Mouse (Mus musculus) embryonic facial prominence, embryonic 10.5 days (tissue): ENCODE measurements around the gene Pik3ap1. TPM values are rescaled to one million over a fixed set of nuclear protein-coding genes. Genes with fewer than 3 reads are reported as not detected.
A peak's percentile ranks its signal among the peaks of the same experiment; 100 is the strongest.

ENCODE experiments used
- DNase-seq: peaks from one replicate; pipeline ENCODE4 v3.0.0-alpha.2; 2017; ENCODE audit warnings: low spot score
- H3K27ac ChIP-seq: fragments of 300-500 bp; sonication (generic); replicated peaks from 2 replicates; pipeline ENCODE4 v1.5.1; 2016; ENCODE audit warnings: mild to moderate bottlenecking
- H3K27me3 ChIP-seq: fragments of 300-500 bp; sonication (generic); replicated peaks from 2 replicates; pipeline ENCODE4 v1.6.1; 2016; ENCODE audit warnings: low read depth, mild to moderate bottlenecking; ENCODE audit not compliant: poor library complexity, severe bottlenecking
- H3K36me3 ChIP-seq: fragments of 300-500 bp; sonication (generic); replicated peaks from 2 replicates; pipeline ENCODE4 v1.6.1; 2016; ENCODE audit warnings: mild to moderate bottlenecking, moderate library complexity
- H3K4me1 ChIP-seq: fragments of 300-500 bp; sonication (generic); 2 replicates; pipeline ENCODE4 v1.6.1; 2016
- H3K4me3 ChIP-seq: fragments of 300-500 bp; sonication (generic); 2 replicates; pipeline ENCODE4 v1.5.1; 2016; ENCODE audit warnings: mild to moderate bottlenecking, moderate library complexity
- H3K9me3 ChIP-seq: fragments of 300-500 bp; sonication (generic); 2 replicates; pipeline ENCODE4 v1.6.1; 2016; ENCODE audit warnings: mild to moderate bottlenecking
- WGBS: fragments of 180-500 bp; shearing (Covaris S2); methylation state at CpG from one replicate; pipeline ENCODE4 v1.1.7; 2016; 5-methylcytosine and 5-hydroxymethylcytosine counted together
- polyA plus RNA-seq: library from polyadenylated mRNA; unstranded; fragments of >200 nt; fragmentation: Nextera tagmentation; extraction: Ambion mirVana; gene quantifications from 2 replicates; pipeline ENCODE4 v1.2.1, GENCODE M21; 2016

Gene Pik3ap1
- polyA plus RNA-seq, 1 experiment from 2014 or later, result 3.0 TPM

DNA sequence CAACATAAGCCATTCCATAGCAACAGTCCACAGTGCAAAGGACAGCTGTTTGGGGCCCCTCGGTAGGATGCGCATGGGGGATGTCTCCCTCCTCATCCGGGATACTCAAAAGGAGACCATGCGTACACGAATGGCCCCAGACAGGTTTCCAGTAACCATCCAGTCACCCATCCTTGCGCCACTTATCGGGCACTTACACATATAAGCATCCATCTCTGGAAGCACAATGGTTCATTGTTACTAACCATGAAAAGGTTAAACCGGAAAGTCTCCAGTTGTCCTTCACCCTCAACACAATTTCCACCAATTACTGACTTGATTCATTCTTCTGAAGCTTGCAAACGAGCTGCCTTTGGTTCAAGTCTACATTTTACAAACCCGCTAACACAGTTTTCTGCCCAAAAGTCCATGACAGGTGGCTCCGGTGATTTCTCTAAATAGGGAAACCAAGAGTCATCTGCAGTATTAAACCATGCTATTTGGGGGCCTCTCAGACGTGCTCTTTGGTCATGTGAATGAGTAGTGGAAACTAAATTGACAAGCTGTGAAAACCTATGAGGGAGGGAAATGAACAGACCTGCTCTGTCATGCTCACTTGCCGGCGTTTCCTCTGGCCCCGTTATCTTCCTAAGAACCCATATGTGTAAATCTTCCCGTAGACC, 18.6 kb downstream of the Pik3ap1 start:
- H3K9me3 ChIP-seq, result no peaks in the 10 kb centered on the region
- 87% methylated on average over 16 of the region's 16 CpGs for WGBS
- H3K4me1 ChIP-seq, result peaks cover 3% of the 10 kb centered on the region; the same call in 1 of the 2 replicates
- H3K36me3 ChIP-seq, result no peaks in the 10 kb centered on the region
- no peak overlapping the region for H3K27ac ChIP-seq
- no peak overlapping the region for H3K4me3 ChIP-seq
- H3K27me3 ChIP-seq, result no peaks in the 10 kb centered on the region
- no peak for DNase-seq

DNA sequence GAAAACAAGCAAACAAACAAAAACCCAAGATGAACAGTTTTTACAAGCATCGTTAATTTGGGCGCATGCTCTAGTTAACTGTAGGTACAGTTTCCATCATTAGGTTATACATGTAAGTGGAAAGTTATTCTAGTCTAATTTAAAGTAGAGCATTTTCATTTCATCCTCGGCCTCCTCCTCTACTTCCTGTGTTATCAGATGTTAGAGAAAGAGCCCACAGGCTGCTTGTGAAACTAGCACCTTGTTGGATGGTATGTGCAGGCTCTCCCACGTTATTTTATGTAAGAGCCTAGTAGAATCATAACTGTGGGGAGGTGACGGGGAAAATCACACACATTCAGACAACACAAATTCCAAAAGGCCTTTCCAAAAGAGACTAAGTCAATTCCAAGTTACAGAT, 19.3 kb downstream of the Pik3ap1 start:
- no peaks in the 10 kb centered on the region for H3K36me3 ChIP-seq
- no peaks in the 10 kb centered on the region for H3K27me3 ChIP-seq
- WGBS, result 89% methylated on average over 5 of the region's 5 CpGs
- H3K9me3 ChIP-seq, result no peaks in the 10 kb centered on the region
- H3K27ac ChIP-seq, result no peak overlapping the region
- H3K4me3 ChIP-seq, result no peak overlapping the region
- DNase-seq, result no peak
- H3K4me1 ChIP-seq, result peaks cover 3% of the 10 kb centered on the region

DNA sequence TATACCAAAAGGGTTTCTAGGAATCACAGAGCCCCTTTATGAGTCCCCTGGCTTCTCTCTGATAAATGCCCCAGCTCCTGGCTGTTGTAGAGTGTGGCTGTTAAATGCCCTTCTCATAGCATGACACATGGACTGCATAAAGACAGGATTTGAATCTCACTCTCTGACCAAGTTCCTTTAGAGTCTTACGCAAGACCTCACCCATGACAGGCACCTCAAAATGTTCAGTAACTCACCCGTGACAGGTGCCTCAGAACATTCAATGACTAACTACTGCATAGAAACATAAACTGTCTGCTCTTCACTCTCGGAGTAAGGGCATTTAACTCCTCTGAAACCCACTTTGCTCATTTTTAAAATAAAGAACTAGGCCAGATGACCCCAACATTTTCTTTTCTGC, 20.4 kb downstream of the Pik3ap1 start:
- DNase-seq, result no peak

DNA sequence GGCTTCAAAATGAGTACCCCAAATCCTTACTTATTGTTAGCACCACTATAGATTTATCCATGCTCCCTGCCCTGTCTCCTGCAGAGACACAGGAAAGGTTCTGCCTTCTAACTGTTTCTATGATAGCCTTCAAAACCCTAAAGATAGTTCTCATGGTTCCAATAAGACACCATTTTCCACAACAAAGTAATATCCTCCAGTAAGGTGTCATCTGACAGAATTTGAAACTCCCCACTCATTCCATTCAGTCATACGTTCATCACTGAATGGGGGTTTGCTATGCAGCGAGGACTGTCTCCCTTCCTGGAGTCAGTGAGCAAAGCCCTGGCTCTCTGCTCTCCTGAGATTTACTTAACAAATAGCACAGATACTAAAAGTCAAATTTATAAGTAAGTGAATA, 21.9 kb downstream of the Pik3ap1 start:
- no peaks in the 10 kb centered on the region for H3K9me3 ChIP-seq
- H3K4me1 ChIP-seq, result peaks cover 3% of the 10 kb centered on the region
- H3K36me3 ChIP-seq, result no peaks in the 10 kb centered on the region
- no peaks in the 10 kb centered on the region for H3K27me3 ChIP-seq
- no peak overlapping the region for H3K4me3 ChIP-seq
- WGBS, result 81% methylated on average over 2 of the region's 2 CpGs
- DNase-seq, result no peak
- H3K27ac ChIP-seq, result no peak overlapping the region

More for the DNA sequence above, 20.4 kb downstream of the Pik3ap1 start:
- Histone ChIP-seq H3K4me1 (peaks cover 3% of the 10 kb centered on the region), H3K9me3 (no peaks in the 10 kb centered on the region), H3K4me3 (no peak overlapping the region), H3K36me3 (no peaks in the 10 kb centered on the region), H3K27me3 (no peaks in the 10 kb centered on the region), H3K27ac (no peak overlapping the region)
- 89% methylated on average over 3 of the region's 3 CpGs for whole genome bisulfite sequencing

DNA sequence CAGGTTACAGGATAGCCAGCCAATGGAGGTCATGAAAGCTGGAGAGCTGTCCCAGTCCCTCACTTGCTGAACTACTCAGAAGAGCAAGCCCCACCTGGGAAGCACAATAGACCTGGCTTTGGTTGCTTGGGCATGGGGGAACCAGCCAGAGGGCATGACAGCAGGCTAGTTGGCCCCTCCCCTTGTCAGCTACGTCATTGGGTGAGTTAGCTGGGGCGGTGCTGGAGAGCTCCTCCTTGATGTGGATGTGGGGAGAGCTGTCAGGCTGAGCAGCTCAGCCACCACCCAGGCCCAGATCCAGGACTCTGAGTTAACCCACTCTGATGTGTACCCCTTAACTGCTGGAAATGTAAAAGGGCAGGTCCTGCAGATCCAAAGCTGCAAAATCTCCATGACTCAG, 24.4 kb downstream of the Pik3ap1 start:
- Histone ChIP-seq H3K36me3 (no peaks in the 10 kb centered on the region), H3K9me3 (no peaks in the 10 kb centered on the region), H3K27me3 (no peaks in the 10 kb centered on the region), H3K4me3 (no peak overlapping the region), H3K27ac (no peak overlapping the region), H3K4me1 (no peaks in the 10 kb centered on the region; the same call in 1 of the 2 replicates)
- DNase-seq, result peak; percentile 25
- WGBS, result 10% methylated on average over 2 of the region's 2 CpGs

DNA sequence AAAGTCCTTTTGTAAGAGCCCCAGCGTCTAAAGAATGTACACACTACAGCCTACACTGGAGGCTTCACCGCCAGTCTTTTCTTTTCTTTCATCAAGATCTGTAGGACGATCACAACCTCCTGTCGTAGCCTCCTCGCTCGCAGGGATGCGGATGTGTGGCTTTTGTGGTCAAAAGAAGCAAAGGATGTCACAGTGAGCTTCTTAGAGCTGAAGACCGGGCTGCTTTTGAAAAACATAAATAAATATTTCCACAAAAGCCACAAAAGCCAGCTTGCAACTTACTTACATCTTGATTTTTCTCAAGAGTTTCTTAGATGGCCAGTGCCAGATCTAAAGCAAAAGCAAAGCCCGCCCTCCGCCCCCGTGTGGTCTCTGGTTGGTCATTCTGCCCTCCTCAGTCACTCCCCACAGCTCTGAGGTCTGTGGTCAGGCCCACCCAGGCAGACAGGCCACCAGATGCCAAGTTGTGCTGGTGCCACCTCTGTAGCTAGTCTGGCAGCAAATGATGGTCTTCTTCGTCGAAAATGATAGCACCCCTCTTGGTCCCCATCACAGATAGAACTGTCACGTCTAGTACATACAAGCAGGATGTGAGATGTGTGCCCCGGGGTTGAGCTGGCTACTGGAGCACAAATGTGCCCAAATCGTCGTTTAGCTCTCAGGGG, 30.5 kb downstream of the Pik3ap1 start:
- Histone ChIP-seq H3K9me3 (no peaks in the 10 kb centered on the region), H3K4me3 (no peak overlapping the region), H3K27ac (no peak overlapping the region), H3K36me3 (no peaks in the 10 kb centered on the region), H3K4me1 (no peaks in the 10 kb centered on the region), H3K27me3 (no peaks in the 10 kb centered on the region)
- WGBS, result 87% methylated on average over 17 of the region's 17 CpGs
- DNase-seq, result no peak

DNA sequence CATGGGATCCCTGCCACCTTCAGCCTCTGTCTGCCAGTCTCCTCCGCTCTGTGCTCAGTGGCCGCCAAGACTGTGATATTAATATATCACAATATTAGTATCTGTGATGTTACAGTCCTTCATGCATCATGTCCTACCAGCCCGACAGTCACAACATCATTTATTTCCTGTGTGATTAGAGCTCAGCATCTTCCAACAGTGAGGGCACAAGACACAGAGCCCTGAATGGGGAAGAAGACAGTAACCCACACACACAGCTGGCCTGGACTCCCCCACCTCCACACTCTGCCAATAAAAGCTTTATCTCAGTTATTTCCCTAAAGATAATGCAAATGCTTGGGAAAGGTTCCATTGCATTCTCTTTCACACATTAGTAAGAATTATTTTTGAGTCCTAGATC, 35.3 kb downstream of the Pik3ap1 start:
- no peak for DNase-seq
- H3K9me3 ChIP-seq, result no peaks in the 10 kb centered on the region
- no peak overlapping the region for H3K27ac ChIP-seq
- peaks cover 14% of the 10 kb centered on the region for H3K4me1 ChIP-seq
- no peak overlapping the region for H3K4me3 ChIP-seq
- WGBS, result 94% methylated on average over 3 of the region's 3 CpGs
- H3K36me3 ChIP-seq, result no peaks in the 10 kb centered on the region
- H3K27me3 ChIP-seq, result no peaks in the 10 kb centered on the region

DNA sequence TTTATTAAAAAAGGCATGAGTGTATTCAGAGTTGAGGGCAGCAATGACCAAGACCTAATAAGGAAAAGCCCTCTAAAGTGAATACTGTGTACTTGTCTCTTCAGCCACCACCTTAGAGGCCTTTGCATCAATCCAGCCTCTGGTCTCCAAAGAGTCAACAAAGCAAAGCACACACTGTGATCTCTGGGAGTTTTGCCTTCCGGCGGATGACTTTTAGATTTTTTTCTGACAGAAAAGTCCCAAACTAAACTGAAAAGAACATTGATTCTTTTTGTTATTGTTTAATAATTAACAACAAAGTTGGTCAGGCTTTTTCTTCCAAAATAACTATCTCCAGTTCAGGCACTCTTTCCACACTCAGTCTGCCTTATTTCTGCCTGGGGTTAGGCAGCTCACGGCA, 36.7 kb downstream of the Pik3ap1 start:
- DNase-seq, result no peak
- 92% methylated on average over 3 of the region's 3 CpGs for WGBS
- Histone ChIP-seq H3K36me3 (no peaks in the 10 kb centered on the region), H3K27ac (no peak overlapping the region), H3K27me3 (no peaks in the 10 kb centered on the region), H3K4me3 (no peak overlapping the region), H3K4me1 (peaks cover 14% of the 10 kb centered on the region), H3K9me3 (no peaks in the 10 kb centered on the region)

DNA sequence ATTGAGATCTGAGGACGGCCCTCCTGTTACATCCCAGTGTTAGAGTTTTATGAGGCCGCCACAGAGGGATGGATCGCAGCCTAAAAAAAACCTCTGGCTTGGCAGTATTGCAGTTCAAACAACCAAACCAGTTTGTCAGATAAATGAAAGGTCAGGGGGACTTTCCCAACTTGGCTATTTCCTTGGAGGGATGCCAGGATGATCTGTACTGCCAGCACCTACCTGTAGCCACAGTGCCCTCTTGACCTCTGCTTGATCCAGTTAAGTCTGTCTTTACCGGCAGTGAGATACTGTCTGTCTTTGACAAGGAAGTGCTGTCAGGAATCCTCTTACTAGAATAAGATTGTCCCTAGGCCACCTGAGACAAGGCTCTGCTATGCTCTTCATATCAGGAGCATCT, 37.6 kb downstream of the Pik3ap1 start:
- Histone ChIP-seq H3K4me3 (no peak overlapping the region), H3K4me1 (peaks cover 14% of the 10 kb centered on the region), H3K27me3 (no peaks in the 10 kb centered on the region), H3K9me3 (no peaks in the 10 kb centered on the region), H3K27ac (no peak overlapping the region), H3K36me3 (no peaks in the 10 kb centered on the region)
- WGBS, result 83% methylated on average over 4 of the region's 4 CpGs
- no peak for DNase-seq

DNA sequence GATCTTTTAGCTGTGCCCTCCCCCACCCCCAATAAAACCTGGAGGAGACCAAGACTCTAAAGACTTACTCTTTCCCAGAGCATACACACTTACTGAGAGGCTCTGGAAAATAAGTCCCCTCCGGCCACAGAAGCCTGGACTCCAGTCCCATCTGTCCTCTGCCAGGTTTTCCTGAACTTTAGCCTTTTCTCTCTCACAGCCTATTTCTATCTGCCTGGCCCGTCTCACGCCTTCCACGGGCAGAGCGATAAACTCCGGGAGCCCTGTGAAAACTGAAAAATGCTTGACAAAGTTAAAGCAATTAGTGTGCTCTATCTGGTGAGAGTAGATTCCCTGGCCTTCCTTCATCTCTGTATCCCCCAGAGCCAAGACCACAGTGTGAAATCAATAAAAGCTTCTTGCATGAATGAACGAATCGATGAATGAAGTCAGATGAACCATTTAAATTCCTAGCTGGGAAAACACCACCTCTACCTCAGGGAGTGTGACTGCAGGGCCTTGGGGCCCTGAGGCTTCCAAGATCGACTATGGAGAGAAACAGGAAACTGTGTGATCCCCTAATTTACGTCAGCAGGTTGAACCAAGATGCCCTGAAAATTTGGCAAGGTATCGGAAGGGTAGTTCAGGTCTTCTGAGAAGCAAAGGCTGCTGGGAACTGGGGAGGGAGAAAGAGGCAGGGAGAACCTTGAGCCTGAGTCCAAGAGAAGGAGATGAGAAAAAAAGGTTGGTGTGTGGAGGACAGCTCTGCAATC, 38.6 kb downstream of the Pik3ap1 start:
- no peak overlapping the region for H3K4me3 ChIP-seq
- no peak for DNase-seq
- H3K36me3 ChIP-seq, result no peaks in the 10 kb centered on the region
- no peaks in the 10 kb centered on the region for H3K27me3 ChIP-seq
- H3K4me1 ChIP-seq, result peaks cover 14% of the 10 kb centered on the region
- no peaks in the 10 kb centered on the region for H3K9me3 ChIP-seq
- no peak overlapping the region; the same call in 1 of the 2 replicates for H3K27ac ChIP-seq
- whole genome bisulfite sequencing, result 66% methylated on average over 11 of the region's 11 CpGs

DNA sequence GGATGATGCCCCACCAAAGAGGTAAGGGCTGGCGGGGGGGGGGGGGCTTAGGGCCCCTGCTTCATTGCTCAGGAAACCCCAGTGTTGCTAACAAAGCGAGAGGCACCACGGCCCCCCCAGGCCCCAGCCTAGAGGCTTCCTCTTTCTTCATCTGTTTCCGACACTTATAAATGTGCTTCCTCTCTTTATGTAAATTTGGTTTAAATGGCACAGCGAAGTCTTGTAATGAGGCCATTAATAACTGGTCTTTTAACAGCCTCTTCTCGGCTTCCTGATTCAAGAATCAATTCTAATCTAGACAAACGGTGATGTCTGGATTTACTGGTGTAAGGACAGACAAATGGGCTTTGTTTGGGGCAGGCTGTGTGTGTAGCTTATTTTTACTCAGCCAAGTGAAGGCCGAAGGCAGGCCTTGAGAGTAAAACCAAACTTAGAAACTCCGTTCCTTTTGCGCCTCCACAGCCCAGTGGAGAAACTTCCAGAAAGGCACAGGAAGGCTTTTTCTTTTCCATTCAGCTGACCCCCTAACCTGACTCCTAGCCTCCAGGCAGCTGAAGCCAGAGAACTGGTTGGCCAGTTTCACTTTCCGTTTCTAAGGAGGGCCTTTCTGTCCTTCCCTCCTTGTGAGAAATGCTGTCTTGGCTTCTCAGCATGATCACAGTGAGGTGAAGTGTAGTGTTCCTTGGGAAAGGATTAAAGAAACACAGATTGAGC, 39.7 kb downstream of the Pik3ap1 start:
- no peak for DNase-seq
- Histone ChIP-seq H3K27me3 (no peaks in the 10 kb centered on the region), H3K36me3 (no peaks in the 10 kb centered on the region), H3K4me3 (no peak overlapping the region), H3K4me1 (peaks cover 14% of the 10 kb centered on the region), H3K27ac (no peak overlapping the region), H3K9me3 (no peaks in the 10 kb centered on the region)
- WGBS, result 64% methylated on average over 11 of the region's 11 CpGs

DNA sequence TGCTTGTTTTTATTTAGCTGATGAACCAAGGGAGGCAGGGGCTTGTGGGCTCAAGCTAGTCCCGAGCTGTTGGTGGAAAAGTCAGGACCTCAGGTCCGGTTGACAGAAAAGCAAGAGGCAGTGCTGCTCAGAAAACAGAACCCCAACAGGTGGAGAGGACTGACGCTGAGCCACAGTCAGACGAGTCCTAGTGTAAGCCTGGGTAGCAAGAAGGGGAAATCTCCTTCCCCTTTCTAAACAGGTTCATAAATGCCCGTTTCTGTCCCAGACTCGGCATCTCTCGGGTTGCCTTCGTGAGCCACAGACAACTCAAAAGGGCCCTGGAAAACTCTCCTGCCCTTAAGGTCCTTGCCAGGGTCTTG, 40.3 kb downstream of the Pik3ap1 start:
- DNase-seq, result no peak
- H3K27me3 ChIP-seq, result no peaks in the 10 kb centered on the region
- WGBS, result 82% methylated on average over 8 of the region's 8 CpGs
- peaks cover 15% of the 10 kb centered on the region for H3K4me1 ChIP-seq
- H3K27ac ChIP-seq, result no peak overlapping the region
- H3K9me3 ChIP-seq, result no peaks in the 10 kb centered on the region
- H3K4me3 ChIP-seq, result no peak overlapping the region
- H3K36me3 ChIP-seq, result no peaks in the 10 kb centered on the region
